Mouse (Mus musculus): ENCODE measurements around the gene Fam83e. TPM values are rescaled to one million over a fixed set of nuclear protein-coding genes. Genes with fewer than 3 reads are reported as not detected.

Gene Fam83e
- polyA plus RNA-seq, 1 experiment from 2014 or later, result 3.2 TPM

DNA sequence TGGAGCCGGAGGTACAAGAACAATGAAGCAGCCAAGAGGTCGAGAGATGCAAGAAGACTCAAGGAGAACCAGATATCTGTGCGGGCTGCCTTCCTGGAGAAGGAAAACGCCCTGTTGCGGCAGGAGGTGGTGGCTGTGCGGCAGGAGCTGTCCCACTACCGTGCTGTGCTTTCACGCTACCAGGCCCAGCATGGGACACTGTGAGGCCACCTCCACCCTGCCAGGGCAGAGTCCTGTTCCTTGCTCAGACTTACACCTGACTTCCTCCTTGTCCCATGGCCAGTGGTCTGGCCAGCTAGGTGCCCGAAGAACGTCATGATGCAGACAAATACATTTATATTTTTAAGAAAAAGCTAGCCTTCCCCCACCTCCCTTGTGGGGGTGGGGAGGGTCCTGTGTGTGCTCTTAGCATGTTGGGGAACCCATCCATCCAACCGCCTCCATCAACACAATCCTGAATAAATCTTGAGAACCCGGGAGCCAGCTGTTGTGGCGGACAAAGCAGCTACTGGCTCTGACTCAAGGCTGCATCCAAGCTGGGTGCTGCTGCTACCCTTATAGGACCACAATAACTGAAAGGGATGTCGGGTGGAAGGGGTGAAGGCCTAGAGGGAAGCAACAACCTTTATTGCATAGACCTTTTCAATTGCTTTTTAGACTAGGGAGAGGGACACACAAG lies 11.2 kb upstream of the Fam83e start:
- 81% methylated on average over 14 of the region's 14 CpGs for WGBS
- Histone ChIP-seq H3K4me2 (replicated peaks) (no peak overlapping the region), H3K4me1 (peaks cover 65% of the 10 kb centered on the region)

DNA sequence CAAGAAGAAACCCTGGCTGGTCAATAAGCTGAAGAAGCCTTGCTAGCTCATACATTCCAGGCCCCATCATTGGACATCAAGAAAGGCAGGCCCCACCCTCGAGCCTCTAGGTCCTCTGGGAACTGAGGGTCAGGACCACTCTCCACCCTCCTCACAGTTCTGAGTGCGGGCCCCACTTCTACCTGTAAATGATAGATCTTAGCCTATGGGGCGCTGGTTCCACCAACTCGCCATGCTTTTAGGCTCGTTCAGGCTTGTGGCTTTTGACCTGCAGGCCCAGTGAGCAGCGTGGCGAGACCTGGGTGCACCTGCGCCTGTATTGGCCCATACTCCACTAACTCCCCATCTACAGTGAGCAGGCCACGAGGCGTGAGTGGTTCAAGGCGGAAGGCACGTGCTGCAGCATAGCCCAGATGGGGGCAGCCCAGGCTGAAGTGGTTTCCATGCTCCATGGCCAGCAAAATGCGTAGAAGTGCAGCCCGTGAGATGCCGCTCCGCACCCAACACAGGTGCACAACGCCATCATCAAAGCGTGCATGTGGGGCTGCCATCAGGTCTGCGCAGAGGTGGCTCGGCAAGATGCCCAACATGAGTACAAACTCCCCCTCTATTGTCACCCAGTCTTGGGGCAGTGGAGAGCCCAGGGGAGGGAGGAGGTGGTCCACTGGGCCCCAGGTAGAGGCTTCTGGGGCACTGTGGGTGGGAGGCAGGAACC lies 10.4 kb upstream of the Fam83e start:
- Histone ChIP-seq H3K9me3 (replicated peaks) (no peaks in the 10 kb centered on the region), H3K4me2 (replicated peaks) (no peak overlapping the region), H3K4me3 (replicated peaks) (no peak overlapping the region), H3K36me3 (peaks cover 46% of the 10 kb centered on the region), H3K27ac (replicated peaks) (no peak overlapping the region), H3K9ac (no peak overlapping the region), H3K4me1 (peaks cover 65% of the 10 kb centered on the region), H3K27me3 (no peaks in the 10 kb centered on the region)
- no peak for ATAC-seq (ENCODE audit: insufficient number of reproducible peaks, low FRiP score, low TSS enrichment, low read depth)
- 88% methylated on average over 20 of the region's 20 CpGs for WGBS

More for the DNA sequence above, 11.2 kb upstream of the Fam83e start:
- Histone ChIP-seq H3K27ac (replicated peaks) (no peak overlapping the region), H3K9ac (no peak overlapping the region), H3K4me3 (replicated peaks) (no peak overlapping the region), H3K27me3 (no peaks in the 10 kb centered on the region), H3K36me3 (peaks cover 46% of the 10 kb centered on the region), H3K9me3 (replicated peaks) (no peaks in the 10 kb centered on the region)
- ATAC-seq (ENCODE audit: insufficient number of reproducible peaks, low FRiP score, low TSS enrichment, low read depth), result no peak

DNA sequence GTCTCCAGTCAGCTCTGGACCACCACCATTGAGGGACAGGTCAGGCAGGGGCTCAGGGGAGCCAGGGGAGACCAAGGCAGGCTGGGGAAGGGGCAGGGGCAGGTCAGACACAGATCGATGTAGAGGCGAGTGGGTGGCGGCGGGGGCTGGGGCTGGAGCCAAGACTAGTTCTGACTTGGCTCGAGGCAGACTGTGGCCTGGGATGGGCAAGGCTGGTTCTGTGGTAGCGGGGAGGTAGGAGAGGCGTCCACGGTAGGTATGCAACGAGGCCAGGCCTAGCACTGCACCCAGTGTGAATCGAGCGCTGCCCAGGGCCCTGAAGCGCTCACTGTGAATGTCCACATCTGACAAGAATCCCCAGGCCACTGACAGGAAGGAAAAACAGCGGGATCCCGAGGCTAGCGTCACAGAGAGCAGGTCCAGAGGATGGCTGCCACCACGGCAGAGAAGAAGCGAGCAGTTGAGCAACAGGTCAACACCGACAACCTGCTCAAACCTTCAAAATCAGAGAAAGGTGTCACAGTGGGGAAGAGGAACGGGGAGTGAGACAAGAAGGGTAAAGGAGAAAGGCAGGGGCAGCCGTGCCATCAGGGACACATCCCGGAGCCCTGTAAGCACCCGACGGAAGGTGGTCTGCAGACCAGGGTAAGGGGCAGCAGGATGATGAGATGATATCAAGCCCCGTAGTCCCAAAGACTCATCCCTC lies 9.5 kb upstream of the Fam83e start:
- ATAC-seq (ENCODE audit: insufficient number of reproducible peaks, low FRiP score, low TSS enrichment, low read depth), result no peak
- H3K4me2 ChIP-seq (replicated peaks), result no peak overlapping the region
- 85% methylated on average over 24 of the region's 24 CpGs for WGBS
- H3K27ac ChIP-seq (replicated peaks), result no peak overlapping the region
- H3K4me3 ChIP-seq (replicated peaks), result no peak overlapping the region
- H3K9me3 ChIP-seq (replicated peaks), result no peaks in the 10 kb centered on the region
- peaks cover 46% of the 10 kb centered on the region for H3K36me3 ChIP-seq
- H3K27me3 ChIP-seq, result no peaks in the 10 kb centered on the region
- H3K9ac ChIP-seq, result no peak overlapping the region
- H3K4me1 ChIP-seq, result peaks cover 65% of the 10 kb centered on the region

DNA sequence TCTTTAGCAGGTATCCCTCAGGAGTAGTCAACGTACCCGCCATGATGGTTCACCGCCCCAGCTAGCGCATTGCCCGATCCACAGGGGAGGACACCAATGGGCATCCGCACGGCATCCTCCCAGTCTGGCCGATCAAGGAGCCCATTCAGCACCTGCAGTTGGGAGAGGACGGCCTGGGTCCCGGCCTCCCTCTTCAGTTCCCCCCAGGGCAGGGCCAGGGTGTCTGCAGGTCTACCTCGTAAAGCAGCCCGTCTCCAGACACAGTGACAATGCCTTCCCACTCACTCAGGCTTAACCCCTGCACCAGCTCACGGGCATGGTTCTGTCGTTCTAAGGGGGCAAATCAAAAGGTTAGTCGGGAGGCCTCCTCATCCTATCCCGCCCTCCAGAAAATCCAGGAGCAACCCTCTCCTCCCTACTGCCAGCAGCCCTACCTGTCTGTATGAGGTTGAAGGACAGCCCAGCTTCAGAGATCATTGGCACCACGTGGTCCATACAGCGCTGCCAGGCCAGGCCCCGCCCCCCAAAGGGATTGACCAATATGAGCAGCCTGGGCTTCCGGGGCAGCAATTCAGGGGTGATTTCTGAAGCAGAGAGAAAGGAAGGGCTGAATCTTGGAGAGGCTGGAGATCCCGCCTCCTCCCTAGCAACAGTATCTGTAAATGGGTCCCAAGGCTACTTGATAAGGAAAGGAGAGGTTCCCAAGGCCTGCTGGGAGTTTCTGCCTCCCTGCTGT lies 8.8 kb upstream of the Fam83e start:
- Histone ChIP-seq H3K4me1 (peaks cover 66% of the 10 kb centered on the region), H3K27ac (replicated peaks) (no peak overlapping the region), H3K9ac (no peak overlapping the region), H3K4me3 (replicated peaks) (no peak overlapping the region), H3K4me2 (replicated peaks) (no peak overlapping the region), H3K36me3 (peaks cover 46% of the 10 kb centered on the region), H3K27me3 (no peaks in the 10 kb centered on the region), H3K9me3 (replicated peaks) (no peaks in the 10 kb centered on the region)
- WGBS, result 84% methylated on average over 21 of the region's 21 CpGs
- no peak for ATAC-seq (ENCODE audit: insufficient number of reproducible peaks, low FRiP score, low TSS enrichment, low read depth)

DNA sequence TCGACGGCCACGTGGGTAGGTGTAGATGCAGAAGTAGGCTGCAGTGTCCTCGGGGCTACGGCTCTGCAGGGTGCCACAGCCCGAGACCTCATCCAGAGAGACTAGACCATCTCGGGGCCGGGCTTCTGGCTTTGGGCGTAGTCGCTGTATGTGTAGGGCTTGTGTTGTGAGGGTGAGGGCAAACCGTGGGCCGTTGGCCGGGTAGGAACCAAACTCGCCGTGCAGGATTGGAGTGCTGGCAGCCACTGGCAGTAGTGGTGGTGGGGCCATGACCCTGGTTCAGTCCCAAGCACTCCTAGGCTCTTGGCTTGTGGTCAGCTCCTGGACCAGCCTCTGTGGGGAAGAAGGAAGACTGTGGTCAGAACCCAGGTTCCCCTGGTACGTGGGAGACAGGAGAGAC lies 7.6 kb upstream of the Fam83e start:
- Histone ChIP-seq H3K9ac (no peak overlapping the region), H3K27me3 (no peaks in the 10 kb centered on the region), H3K36me3 (peaks cover 46% of the 10 kb centered on the region), H3K9me3 (replicated peaks) (no peaks in the 10 kb centered on the region), H3K4me2 (replicated peaks) (no peak overlapping the region), H3K4me3 (replicated peaks) (no peak overlapping the region), H3K27ac (replicated peaks) (no peak overlapping the region), H3K4me1 (peaks cover 54% of the 10 kb centered on the region)
- ATAC-seq (ENCODE audit: insufficient number of reproducible peaks, low FRiP score, low TSS enrichment, low read depth), result no peak
- 89% methylated on average over 16 of the region's 16 CpGs for WGBS

DNA sequence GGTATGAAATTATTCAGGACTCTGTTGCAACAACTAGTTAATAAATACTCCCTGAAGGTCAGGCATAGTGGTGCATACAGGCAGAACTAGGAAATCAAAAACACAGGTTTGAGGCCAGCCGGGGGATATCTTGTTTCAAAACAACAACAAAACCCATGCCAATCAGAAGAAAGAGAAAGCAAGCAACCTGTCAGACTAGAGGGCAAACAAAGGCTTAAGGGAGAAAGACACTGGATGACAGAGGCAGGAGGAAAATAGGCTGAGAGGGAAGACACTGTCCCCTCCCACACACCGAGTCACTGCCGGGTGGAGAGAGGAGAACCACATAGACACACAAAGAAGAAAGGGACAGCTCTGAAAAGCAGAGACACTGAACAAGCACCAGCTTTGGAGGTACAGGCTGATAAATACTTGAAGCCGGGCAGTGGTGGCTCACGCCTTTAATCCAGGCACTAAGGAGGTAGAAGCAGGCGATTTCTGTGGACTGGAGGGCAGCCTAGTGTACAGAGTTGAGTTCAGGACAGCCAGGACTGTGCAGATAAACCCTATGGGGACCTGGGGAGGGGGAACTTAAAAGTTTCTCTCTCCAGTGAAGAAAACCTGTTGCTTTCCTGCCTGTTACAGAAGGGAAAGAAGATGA lies 7.0 kb upstream of the Fam83e start:
- peak overlapping the region; percentile 91 for H3K4me2 ChIP-seq (replicated peaks)
- peak overlapping the region; percentile 44; the same call in 1 of the 2 replicates for H3K27ac ChIP-seq (replicated peaks)
- no peak for ATAC-seq (ENCODE audit: insufficient number of reproducible peaks, low FRiP score, low TSS enrichment, low read depth)
- peaks cover 51% of the 10 kb centered on the region for H3K4me1 ChIP-seq
- no peaks in the 10 kb centered on the region for H3K27me3 ChIP-seq
- H3K4me3 ChIP-seq (replicated peaks), result peak overlapping the region; percentile 82
- no peaks in the 10 kb centered on the region for H3K9me3 ChIP-seq (replicated peaks)
- H3K36me3 ChIP-seq, result peaks cover 46% of the 10 kb centered on the region
- peak overlapping the region; percentile 58; the same call in 1 of the 2 replicates for H3K9ac ChIP-seq
- WGBS, result 78% methylated on average over 6 of the region's 6 CpGs

DNA sequence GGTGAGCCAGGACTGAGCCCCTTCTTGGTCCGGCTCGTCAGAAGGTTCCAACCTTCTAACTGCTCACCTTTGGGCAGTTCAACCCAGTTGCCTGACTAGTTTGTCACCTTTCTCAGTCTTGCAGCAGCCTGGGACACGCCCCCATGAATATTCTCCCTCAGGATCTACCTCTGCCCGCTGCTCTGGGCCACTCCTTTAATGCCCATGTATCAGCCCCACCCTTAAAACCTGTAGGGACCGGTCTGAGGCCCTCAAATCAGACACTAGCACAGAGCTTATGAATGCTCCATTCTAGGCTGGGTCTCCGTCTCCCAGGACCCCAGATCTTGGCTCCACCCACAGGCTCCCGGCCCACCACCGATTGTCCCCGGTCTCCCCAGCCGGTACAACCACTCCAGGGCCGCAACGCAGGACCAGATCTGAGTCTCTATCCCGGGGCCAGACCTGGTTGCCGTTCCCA lies 6.4 kb upstream of the Fam83e start:
- peaks cover 47% of the 10 kb centered on the region for H3K36me3 ChIP-seq
- WGBS, result 7% methylated on average over 14 of the region's 14 CpGs
- peak overlapping the region; percentile 89 for H3K27ac ChIP-seq (replicated peaks)
- no peaks in the 10 kb centered on the region for H3K9me3 ChIP-seq (replicated peaks)
- H3K9ac ChIP-seq, result peak overlapping the region; percentile 58
- peak overlapping the region; percentile 91 for H3K4me2 ChIP-seq (replicated peaks)
- H3K4me1 ChIP-seq, result peaks cover 56% of the 10 kb centered on the region
- H3K27me3 ChIP-seq, result no peaks in the 10 kb centered on the region
- peak overlapping the region; percentile 82 for H3K4me3 ChIP-seq (replicated peaks)
- no peak; the same call in 1 of the 2 replicates for ATAC-seq (ENCODE audit: insufficient number of reproducible peaks, low FRiP score, low TSS enrichment, low read depth)

DNA sequence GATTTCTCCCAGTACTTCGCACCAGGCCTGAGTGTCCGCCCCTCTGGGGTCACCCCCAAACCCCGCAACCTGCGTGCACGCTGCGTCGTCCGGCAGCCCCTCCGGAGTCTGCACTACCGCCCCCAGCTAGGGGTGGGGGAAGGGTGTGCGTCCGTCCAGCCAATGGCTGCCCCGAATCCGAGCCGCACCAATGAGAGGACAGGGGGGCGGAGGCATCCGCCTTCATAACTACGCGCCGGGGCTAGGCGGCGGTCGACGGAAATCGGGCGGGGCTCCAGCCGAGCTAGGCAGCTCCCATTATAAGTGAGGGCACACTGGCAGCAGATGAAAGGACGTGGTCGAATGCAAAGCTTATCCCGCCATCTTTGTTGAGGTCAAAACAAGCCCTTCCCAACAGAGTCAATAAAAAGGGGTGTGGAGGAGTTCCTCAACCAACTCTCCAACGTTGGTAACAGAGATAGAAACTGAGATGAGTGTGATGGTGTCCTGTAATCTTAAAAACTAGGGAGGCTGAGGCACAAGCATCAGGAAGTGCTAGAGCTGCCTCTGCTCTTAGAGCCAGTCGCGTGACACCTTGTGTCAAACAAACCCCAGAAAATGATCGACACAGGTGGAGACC lies 5.8 kb upstream of the Fam83e start, which contains the start of gene Rpl18:
TSS of gene Rpl18 (plus strand) at position 368 of the 619 bp plus-strand sequence.
- Histone ChIP-seq H3K36me3 (peaks cover 47% of the 10 kb centered on the region), H3K9me3 (replicated peaks) (no peaks in the 10 kb centered on the region), H3K27ac (replicated peaks) (peak within 1 kb of the TSS; percentile 89), H3K4me2 (replicated peaks) (peak within 1 kb of the TSS; percentile 91), H3K27me3 (no peaks in the 10 kb centered on the region), H3K4me3 (replicated peaks) (peak within 1 kb of the TSS; percentile 82), H3K9ac (peak within 1 kb of the TSS; percentile 58), H3K4me1 (peaks cover 62% of the 10 kb centered on the region)
- 7% methylated on average over 34 of the region's 34 CpGs for WGBS
- ATAC-seq (ENCODE audit: insufficient number of reproducible peaks, low FRiP score, low TSS enrichment, low read depth), result peak; percentile 93

DNA sequence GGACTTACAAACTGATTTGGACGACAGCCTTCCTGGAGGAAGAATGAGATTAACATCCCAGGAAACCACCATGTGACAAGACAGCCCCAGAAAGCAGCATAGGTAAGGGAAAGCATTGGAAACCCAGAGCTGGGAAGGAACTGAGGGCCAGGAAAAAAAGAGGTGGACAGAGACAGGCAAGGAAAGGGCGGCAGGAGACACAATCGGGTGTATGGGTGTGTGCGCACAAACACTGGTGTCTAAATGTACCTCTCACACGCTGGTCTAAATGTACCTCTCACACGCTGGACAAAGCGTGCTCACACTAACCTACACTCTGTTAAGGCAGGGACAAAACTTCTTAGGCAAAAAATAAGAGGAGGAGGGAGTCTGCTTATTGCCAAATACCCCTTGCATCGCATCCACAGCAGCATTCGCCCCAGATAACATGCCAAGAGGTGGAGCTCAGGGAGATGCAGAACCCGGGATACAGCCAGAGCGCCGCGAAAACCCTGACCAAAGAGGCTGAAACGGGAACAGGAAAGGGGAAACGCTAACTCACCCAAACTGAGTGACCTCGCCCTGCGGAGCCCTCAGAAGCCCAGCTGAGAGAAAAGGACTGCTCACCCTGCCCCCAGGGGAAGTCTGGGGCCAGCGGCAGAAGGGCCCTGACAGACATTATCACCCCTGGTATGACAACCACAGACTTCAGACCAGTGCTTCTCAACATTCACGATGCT lies 5.1 kb upstream of the Fam83e start:
- 78% methylated on average over 19 of the region's 19 CpGs for WGBS

More for the DNA sequence above, 5.1 kb upstream of the Fam83e start:
- no peak for ATAC-seq (ENCODE audit: insufficient number of reproducible peaks, low FRiP score, low TSS enrichment, low read depth)
- H3K4me2 ChIP-seq (replicated peaks), result peak overlapping the region; percentile 91
- H3K36me3 ChIP-seq, result peaks cover 47% of the 10 kb centered on the region
- H3K9me3 ChIP-seq (replicated peaks), result no peaks in the 10 kb centered on the region
- H3K27ac ChIP-seq (replicated peaks), result peak overlapping the region; percentile 81
- no peaks in the 10 kb centered on the region for H3K27me3 ChIP-seq
- no peak overlapping the region; the same call in 1 of the 2 replicates for H3K9ac ChIP-seq
- H3K4me3 ChIP-seq (replicated peaks), result peak overlapping the region; percentile 82
- peaks cover 59% of the 10 kb centered on the region for H3K4me1 ChIP-seq
